Mouse (Mus musculus) lung, postnatal 0 days (tissue): ENCODE results near the gene Slc38a11.

Experiments
- CTCF ChIP-seq: IDR thresholded peaks from 2 replicates; pipeline ENCODE4 v1.5.1; 2016; ENCODE audit warnings: antibody characterized with exemption, mild to moderate bottlenecking
- EP300 ChIP-seq: IDR thresholded peaks from 2 replicates; pipeline ENCODE4 v1.6.1; 2016; ENCODE audit warnings: antibody characterized with exemption, mild to moderate bottlenecking, control low read depth

- TF ChIP-seq CTCF: no peak
- no peak for TF ChIP-seq EP300
These were observed 17.8 kb downstream of the Slc38a11 start for GRCm38 (mm10) chr2:65346037-65346436.
